Mouse (Mus musculus) lung, adult 2 months (tissue): ENCODE results near the gene Olfr995.

ENCODE experiments used
- CTCF ChIP-seq: fragments of 200-500 bp; IDR thresholded peaks from 2 replicates; pipeline ENCODE4 v1.5.1; 2011; ENCODE audit warnings: mild to moderate bottlenecking, low read length, control low read depth; ENCODE audit not compliant: insufficient read depth
- POLR2A ChIP-seq: fragments of 200-500 bp; IDR thresholded peaks from 2 replicates; pipeline ENCODE4 v1.6.1; 2011; ENCODE audit warnings: low read depth, mild to moderate bottlenecking, control low read depth, low read length, borderline replicate concordance; ENCODE audit errors: extremely low read depth

DNA sequence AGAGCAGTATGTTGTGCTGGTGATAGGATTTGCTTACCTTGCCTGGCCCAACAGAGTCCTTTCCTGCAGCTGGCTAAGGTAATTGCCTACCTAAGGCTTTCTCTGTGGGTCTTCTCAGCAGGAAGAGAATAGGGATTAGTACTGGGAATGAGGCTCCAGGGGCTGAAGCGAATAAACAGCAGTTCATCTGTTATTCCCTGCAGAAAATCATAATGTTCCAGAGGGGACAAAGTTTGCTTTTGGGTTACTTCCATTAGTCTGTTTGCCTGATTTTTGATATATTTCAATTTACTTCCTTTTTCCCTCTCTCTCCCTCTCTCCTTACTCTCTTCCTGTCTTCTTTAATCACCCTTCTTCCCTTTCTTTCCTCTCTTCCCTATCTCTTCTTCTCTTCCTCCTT is at the start of gene Olfr995:
- TF ChIP-seq CTCF (no peak), POLR2A (no peak)
